Mouse (Mus musculus) left cerebral cortex, postnatal 25 days (tissue): ENCODE results near the gene Tmem178b. TPM values are rescaled to one million over a fixed set of nuclear protein-coding genes. Genes with fewer than 3 reads are reported as not detected.

Experiments used
- DNase-seq, 2 experiments: peaks; one replicate each; pipeline ENCODE4 v3.0.0; 2022; ENCODE audit warnings: low spot score in 2 of 2, mixed read lengths in 1 of 2
- intact Hi-C: fragments of 180-260 bp; cut with DNase I; formaldehyde crosslinking; loops from one replicate; pipeline ENCODE4 v1.15.1; 2025
- total RNA-seq, 2 experiments: library from RNA; stranded (reverse); gene quantifications; 2 replicates each; pipeline ENCODE4 v1.2.3; 2021

Gene Tmem178b
- total RNA-seq, 2 experiments from 2014 or later = 278 to 312 TPM

- intact Hi-C loops = no loop called here
- no peak for DNase-seq
Observed at GRCm38 (mm10) chr6:40121494-40121893, 248.4 kb downstream of the Tmem178b start.

- intact Hi-C loops = no loop called here
- peak in 1 of 2 experiments; percentile 67 for DNase-seq
Observed at GRCm38 (mm10) chr6:40123070-40123690, 250.1 kb downstream of the Tmem178b start.

- intact Hi-C loops = no loop called here
- no peak for DNase-seq
Observed at GRCm38 (mm10) chr6:40123960-40124359, 250.9 kb downstream of the Tmem178b start.

- no peak for DNase-seq
- intact Hi-C loops = no loop called here
Observed at GRCm38 (mm10) chr6:40128716-40129115, 255.6 kb downstream of the Tmem178b start.

GRCm38 (mm10) chr6:40131936-40132335 lies 258.9 kb downstream of the Tmem178b start:
- intact Hi-C loops = no loop called here

GRCm38 (mm10) chr6:40133436-40133835 lies 260.4 kb downstream of the Tmem178b start:
- intact Hi-C loops = no loop called here
- DNase-seq = no peak

More at GRCm38 (mm10) chr6:40131936-40132335, 258.9 kb downstream of the Tmem178b start:
- DNase-seq = no peak

GRCm38 (mm10) chr6:40135716-40136115 lies 262.6 kb downstream of the Tmem178b start:
- DNase-seq = no peak
- intact Hi-C loops = no loop called here

GRCm38 (mm10) chr6:40137346-40137745 lies 264.3 kb downstream of the Tmem178b start:
- intact Hi-C loops = no loop called here
- no peak for DNase-seq

GRCm38 (mm10) chr6:40137831-40138520 lies 264.9 kb downstream of the Tmem178b start:
- intact Hi-C loops = no loop called here
- no peak for DNase-seq

- intact Hi-C loops = no loop called here
- DNase-seq = no peak
Observed at GRCm38 (mm10) chr6:40142582-40142981, 269.5 kb downstream of the Tmem178b start.

GRCm38 (mm10) chr6:40144371-40144770 lies 271.3 kb downstream of the Tmem178b start:
- intact Hi-C loops = no loop called here
- no peak for DNase-seq

- intact Hi-C loops = no loop called here
- DNase-seq = no peak
Observed at GRCm38 (mm10) chr6:40145601-40146000, 272.5 kb downstream of the Tmem178b start.

- DNase-seq = no peak
- intact Hi-C loops = no loop called here
Observed at GRCm38 (mm10) chr6:40152241-40152640, 279.2 kb downstream of the Tmem178b start.

GRCm38 (mm10) chr6:40161381-40161780 lies 288.3 kb downstream of the Tmem178b start:
- intact Hi-C loops = loop anchor here (5.0 kb wide), 1 partner anchor 71 kb away; no protein-coding TSS in a partner anchor
- DNase-seq = peak in 1 of 2 experiments; percentile 87

GRCm38 (mm10) chr6:40173559-40173958 lies 300.5 kb downstream of the Tmem178b start:
- intact Hi-C loops = no loop called here
- DNase-seq = no peak

- DNase-seq = peak; percentile 57 to 87
- intact Hi-C loops = no loop called here
Observed at GRCm38 (mm10) chr6:40177870-40178269, 304.8 kb downstream of the Tmem178b start.

- no peak for DNase-seq
- intact Hi-C loops = no loop called here
Observed at GRCm38 (mm10) chr6:40180551-40180950, 307.5 kb downstream of the Tmem178b start.

GRCm38 (mm10) chr6:40200661-40201060 lies 327.6 kb downstream of the Tmem178b start:
- intact Hi-C loops = no loop called here
- DNase-seq = peak in 1 of 2 experiments; percentile 67

- intact Hi-C loops = no loop called here
- DNase-seq = no peak
Observed at GRCm38 (mm10) chr6:40202602-40203001, 329.5 kb downstream of the Tmem178b start.

GRCm38 (mm10) chr6:40205380-40205779 lies 332.3 kb downstream of the Tmem178b start:
- DNase-seq = no peak
- intact Hi-C loops = no loop called here

- DNase-seq = peak in 1 of 2 experiments; percentile 67
- intact Hi-C loops = no loop called here
Observed at GRCm38 (mm10) chr6:40208014-40208413, 334.9 kb downstream of the Tmem178b start.
